Mouse (Mus musculus): ENCODE measurements around the gene Heatr4.

- no peak for TF ChIP-seq CTCF (conservative IDR thresholded peaks at IDR 0.05; ENCODE audit: low read length)
- TF ChIP-seq NANOG (IDR thresholded peaks at IDR 0.05; ENCODE audit: borderline replicate concordance, low read length): no peak
- TF ChIP-seq POU5F1 (IDR thresholded peaks at IDR 0.05; ENCODE audit: borderline replicate concordance, low read length): no peak
Measured at GRCm38 (mm10) chr12:84000418-84000817, 15.8 kb upstream of the Heatr4 start.

All from E14TG2a.4 (cell line).